Mouse (Mus musculus): ENCODE results near the gene Fam72a.

Gene Fam72a

DNA sequence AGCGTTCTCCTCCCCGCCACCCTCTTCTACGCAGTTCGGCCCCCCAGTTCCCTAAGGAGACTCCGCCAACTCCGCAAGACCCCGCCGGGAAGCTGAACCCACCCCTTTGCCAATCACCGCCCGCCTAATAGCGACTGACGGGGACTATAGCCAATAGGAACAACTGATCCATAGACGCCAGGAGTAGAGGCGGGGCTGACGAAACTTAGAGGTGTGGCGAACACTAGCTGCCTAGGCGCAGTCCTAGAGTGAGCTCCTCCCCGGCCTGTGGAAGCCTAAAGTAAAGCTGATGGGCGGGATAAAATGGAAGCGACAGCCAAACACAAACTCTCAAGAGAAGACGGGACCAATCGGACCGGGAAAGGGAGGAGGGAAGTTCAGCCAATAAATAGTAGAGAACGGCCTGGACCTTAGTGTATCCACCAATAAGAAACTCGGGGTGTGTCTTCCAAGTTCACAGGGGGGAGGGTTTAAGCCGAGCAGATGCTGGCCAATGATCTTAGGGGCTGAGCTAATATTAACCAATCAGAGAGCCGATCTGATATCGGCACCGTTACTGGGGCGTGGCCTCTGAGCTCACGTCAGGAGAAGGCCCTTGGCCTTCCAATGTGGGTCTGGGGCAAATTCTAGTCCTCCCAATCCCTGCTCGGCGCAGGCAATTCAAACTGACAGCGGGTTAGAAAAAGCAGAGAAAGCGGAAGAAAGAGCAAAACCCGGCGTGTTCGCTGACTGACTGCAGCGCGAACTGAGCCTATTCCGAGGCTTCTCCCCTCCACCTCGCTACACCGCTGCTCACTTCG is at the start of gene Fam72a, which contains the start of gene Srgap2:
TSS of gene Fam72a (plus strand) at position 623 of the 800 bp plus-strand sequence.
TSS of gene Srgap2 (minus strand) at position 72 of the 800 bp plus-strand sequence.
- DNase-seq (ENCODE audit: low read depth, low spot score), result peak; percentile 97

DNA sequence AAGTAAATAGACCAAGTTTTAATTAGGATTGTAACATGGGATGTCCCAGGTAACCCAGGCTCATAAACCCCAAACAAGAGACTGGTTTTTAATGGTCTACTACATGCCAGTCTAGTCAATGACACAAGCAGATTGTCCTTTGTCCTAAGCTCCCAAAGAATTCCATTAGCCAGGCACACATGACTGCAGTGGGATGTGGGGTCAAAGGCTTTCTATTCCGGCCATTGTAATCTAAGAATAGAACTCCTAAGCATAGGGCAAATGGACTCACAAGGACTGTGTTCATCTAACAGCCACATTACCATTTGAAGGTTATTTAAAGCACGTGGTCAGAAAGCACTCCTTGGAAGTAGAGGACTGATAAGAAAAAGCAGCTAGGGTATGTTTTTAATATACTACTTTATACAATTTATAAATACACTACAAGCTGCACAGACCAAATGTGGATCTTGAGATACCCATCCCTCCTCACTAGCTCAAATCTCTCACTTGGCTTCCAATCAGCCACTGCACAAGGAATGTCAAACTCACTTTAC is 48.9 kb upstream of the Fam72a start:
- no peak for DNase-seq (ENCODE audit: low read depth, low spot score)

DNA sequence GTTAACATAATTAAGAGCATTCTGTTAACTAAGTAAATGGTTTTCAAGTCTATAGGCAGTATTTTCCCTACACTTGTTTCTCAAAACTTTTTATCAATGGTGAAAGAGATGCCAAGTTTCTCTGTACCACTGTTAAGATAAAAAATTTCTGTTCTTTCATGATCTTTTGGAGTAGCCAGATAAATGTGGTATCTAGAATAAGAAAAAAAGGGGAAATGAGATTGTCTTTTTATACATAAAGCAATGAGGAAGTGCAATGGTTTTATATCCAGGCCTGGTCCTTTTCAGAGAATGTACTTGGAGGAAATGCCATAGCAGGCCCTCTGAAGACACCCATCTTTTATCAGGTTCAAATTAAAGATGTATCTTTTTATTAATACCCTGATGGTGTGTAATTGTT is 46.3 kb upstream of the Fam72a start:
- no peak for DNase-seq (ENCODE audit: low read depth, low spot score)

DNA sequence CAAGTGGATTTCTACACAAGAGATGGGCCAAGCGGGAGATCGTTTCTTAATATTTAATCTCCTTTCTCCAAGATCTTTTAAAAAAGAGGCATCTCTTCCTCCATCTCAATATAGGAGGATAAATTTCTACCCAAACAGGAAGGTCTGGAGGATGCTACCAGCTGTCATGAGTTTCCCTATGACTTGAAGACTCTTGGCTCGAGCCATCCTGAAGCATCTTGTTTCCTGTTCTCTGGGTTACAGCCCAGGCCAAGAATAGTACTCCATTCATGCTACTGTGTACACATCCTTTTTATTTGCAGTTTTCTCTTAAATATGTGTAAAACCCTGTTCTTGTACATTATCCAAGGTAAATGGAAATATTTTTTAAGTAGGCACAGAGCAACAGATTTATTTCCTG is 45.5 kb upstream of the Fam72a start:
- DNase-seq (ENCODE audit: low read depth, low spot score), result no peak

DNA sequence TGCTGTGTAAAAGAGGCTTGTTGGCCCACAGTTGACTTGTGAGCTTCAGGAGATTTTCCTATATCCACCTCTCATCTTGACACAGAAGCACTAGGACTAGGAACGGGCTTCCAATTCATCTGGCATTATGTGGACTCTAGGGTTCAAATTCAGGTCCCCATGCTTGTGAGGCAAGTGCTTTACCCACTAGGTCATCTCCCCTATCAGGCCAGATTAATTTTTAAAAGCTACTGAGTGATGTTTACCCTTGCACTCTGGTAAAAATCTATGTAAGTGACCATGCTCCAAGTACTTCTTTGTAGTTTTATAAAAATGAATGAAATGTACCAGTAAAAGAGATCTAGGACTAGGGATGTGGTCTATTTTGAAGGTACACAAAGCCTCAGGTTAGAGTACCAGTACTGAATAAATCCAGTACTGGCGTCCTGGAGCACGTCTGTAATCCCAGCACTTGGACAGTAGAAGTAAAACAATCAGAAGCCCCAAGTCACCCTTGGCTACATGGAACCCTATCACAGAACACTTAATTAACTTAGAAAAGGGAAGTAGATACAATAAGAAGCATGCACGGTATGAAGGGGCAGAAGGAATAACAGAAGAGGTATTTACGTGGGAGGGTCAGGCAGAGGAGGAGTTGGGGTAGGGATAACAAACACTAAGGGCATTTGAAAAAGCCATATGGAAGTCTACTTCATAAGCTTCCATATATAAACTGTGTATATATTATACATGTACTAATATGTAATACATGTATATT is 41.4 kb upstream of the Fam72a start:
- no peak for DNase-seq (ENCODE audit: low read depth, low spot score)

DNA sequence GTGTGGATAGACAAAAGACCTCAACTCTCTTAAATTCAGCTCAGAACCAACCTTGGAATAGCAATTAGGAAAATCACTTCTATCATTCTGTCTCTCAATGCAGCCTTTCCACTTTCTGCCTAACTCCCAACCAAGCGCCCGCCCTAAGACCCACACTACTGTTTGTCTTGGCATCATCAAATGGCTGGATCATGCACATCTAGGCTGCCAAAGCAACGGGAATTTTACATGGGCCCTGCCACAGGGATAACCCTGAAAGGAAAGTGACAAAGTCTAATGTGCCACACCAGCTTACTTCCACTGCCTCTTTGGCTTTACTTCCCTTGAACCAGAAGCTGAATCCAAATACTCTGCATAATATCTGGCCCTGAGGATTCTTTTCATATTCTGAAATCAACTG is 38.4 kb upstream of the Fam72a start:
- no peak for DNase-seq (ENCODE audit: low read depth, low spot score)

DNA sequence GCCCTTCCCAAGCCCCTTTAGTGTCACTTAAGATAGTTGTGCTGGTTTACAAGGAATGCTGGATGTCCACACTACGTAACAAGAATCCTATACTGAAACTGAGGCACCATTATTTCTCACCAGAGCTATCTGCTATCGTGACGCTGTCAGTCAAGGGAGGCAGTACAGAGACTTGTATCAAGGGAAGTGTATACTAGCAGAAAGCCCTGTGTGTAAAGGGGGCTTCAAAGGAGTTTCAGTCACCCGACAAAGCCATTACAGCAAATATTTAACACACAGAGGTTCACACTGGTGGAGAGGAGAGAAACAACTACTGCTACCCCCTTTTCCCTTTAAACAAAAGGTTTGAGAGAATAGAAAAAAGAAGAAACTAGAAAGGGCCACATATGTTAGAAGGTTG is 36.1 kb upstream of the Fam72a start:
- DNase-seq (ENCODE audit: low read depth, low spot score), result no peak

DNA sequence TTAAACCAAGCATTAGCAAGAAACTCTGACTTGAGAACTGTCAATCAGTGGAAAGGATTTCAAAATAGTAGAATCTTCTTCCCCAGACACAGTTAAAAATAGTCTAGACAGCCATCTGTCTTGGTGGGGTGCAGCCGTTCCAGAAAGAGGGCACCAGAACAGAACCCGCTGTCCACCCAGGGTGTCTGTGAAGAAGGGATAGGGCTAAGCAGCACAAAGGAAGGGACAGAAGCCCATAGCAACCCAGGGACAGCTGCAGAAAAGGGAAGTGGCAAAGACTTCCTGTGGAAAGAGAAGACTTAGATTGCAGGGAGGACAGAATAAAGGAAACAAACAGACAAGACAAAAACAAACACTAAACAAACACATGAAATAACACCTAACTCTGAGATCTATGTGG is 35.3 kb upstream of the Fam72a start:
- no peak for DNase-seq (ENCODE audit: low read depth, low spot score)

DNA sequence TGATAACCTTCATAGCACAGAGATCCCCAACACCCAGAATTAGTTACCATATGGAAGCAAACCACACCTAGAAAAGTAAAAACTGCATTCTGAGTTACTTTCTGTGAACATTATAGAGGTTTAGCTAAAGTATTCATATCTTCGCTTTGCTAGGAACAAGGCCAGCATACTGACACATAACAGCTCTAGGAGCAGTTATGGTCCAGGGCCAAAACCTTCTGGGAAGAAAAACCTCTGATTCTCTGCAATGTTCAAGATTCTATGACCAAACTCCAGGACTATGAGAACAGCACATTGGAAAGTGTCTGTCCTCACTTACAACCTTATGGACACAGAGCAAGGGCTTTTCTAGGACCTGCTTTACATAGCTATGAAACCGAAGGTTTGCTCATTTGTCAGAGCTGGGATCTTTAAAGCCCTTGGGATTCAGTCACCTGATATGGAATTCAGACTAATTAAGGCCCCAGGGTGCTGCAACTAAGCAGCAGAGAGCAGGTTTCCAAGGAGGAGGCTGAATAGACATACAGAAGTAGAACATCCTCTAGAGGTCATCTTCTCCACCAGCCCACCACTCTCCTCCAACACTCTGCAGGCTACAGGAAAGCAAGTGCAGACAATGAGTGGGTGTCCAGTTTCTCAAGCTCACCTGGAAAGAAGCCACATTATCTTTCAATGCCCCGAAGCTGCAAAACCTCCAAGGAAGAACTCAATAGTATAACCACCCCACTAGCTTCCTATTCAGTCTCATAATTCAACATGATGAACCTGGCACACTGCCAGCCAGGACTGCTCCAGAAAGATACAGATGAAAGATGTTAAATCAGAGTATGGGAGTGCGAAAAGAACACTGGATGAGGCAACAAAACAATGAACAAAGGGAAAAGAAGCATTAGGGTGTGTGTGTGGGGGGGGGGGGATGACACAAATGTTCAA is 33.5 kb upstream of the Fam72a start:
- no peak for DNase-seq (ENCODE audit: low read depth, low spot score)

DNA sequence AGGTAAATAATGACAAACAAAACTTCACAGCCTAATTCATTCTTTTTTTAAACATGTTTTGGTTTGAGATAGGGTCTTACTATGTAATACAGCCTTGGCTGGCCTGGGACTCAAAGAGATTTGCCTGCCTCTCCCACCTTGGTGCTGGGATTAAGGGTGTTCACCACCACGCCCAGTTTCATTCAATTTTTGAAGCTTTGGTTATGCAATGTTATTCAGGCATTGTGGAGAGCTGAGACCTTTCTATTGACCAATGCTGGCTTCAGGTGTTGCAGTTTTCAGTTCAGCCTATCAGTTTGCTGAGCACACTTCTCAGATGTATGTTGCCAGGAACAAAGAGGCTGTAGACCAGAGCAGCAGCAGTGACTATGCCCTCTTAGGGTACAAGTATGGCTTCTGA is 29.5 kb upstream of the Fam72a start:
- no peak for DNase-seq (ENCODE audit: low read depth, low spot score)

DNA sequence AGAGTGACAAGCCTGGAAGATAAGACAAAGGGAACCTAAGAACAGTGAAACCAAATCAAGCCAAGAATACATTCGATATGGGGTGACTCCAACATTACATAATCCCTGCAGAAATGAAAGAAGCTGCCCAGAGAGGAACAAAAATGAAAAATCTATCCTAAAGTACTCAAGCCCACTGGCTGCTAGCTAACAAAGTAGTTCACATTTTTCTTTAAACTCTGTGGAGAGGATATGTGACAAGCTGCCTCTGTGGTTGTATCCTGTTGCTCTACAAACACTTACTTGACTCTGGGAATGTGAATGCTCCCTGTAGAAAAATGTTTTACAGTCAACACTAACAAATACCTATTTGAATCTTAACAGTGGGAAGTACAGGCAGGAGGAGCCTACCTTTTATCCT is 26.0 kb upstream of the Fam72a start:
- DNase-seq (ENCODE audit: low read depth, low spot score), result no peak

DNA sequence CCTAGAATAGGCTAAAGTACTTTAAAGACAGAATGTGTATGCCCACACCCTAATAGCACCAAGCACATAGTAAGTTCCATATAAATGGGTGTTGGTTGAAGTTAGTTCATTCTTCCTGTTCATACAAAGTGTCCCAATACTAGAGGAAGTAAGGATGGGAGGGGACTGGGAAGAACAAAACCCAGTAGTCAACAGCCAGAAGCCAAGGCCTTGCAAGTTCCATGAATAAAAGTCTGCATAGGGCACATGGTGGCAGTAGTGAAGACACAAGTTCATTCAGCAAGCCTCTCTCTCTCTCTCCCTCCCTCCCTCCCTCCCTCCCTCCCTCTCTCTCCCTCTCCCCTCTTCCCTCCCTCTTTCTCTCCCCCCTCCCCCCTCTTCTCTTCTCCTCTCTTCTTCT is 16.6 kb upstream of the Fam72a start:
- DNase-seq (ENCODE audit: low read depth, low spot score), result no peak

DNA sequence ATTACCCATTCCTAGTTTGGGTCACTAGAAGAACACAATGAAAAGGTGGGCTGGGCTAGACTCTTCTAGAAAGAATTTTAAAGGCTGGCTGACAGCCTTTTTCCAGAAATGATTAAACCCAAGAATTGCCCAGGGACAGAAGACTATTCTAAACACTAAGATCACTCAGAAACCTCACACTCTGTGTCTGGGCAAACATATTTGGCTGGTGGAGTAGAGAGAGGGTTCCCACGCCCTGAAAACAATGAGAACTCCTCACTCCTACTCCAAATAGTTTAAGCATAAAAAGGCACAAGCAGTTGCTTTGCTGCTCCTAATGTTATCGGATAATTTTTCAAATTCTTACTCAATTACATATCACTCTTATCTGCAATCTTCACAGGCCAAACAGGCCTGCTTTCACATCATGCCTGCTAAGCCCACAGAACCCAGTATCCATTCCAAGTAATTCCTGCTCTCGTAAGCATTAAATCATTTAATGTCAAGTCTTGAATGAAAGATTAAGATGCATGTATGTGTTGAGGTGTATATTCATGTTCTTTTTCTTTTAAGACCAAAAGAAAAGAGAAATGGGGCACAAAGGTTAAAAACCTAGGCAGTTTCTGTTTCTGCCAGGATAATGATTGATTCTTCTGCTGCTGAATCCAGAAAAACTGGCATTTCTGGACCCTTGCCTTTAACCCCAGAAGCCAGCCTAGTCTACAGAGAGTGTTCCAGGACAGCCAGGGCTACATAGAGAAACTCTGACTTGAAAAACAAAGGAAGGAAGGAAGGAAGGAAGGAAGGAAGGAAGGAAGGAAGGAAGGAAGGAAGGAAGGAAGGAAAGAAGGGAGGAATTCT is 15.8 kb upstream of the Fam72a start:
- no peak for DNase-seq (ENCODE audit: low read depth, low spot score)

DNA sequence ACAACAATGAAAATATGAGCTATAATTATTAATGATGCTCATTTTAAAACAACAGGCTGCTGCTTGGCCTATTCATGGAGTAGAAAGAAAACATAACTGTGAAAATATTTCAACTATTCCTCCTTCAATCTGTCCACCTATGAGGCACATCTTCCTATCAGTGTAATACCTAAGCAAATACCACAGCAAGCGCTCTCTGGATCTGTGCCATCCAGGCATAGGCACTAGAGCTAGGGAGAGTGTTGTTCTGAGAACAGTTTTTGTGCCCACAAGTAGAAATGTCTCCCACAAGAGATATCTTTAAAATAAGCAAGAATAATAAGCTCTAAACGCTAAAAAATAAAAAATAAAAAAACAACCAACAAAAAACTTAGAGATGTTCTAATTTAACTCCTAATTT is 14.6 kb upstream of the Fam72a start:
- no peak for DNase-seq (ENCODE audit: low read depth, low spot score)

DNA sequence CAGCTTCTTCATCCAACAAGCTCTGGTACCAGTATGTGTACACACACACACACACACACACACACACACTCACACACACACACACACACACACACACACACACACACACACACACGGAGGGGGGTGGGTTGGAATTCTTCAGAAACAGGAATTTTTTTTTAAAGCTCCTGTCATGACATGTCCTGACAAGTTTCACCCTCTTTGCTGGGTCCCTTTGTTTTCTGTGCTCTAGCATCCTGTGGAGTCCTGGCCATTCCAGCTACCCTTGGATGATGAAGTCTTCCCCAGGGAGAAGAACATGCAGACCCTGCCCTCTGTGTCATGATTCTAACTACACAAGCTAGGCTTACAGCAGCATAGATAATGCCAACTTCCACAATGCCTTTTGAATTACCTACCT is 13.5 kb upstream of the Fam72a start:
- DNase-seq (ENCODE audit: low read depth, low spot score), result no peak

DNA sequence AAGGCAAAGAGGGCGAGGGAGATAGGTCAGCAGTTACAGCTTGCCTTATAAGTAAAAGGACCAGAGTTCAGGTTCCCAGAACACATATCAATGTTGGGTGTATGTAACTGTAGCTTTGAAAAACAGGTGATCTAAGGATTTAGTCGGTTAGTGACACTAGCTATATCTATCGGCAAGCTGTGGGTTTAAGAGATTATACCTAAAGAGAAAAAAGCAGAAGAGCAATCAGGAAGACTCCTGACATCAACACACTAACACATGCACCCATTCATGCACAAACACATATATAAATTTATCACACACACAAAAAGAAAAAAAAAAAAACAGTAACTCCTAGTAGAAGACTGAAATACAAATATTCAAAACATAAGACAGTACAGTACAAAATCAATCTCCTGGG is 11.1 kb upstream of the Fam72a start:
- DNase-seq (ENCODE audit: low read depth, low spot score), result no peak

DNA sequence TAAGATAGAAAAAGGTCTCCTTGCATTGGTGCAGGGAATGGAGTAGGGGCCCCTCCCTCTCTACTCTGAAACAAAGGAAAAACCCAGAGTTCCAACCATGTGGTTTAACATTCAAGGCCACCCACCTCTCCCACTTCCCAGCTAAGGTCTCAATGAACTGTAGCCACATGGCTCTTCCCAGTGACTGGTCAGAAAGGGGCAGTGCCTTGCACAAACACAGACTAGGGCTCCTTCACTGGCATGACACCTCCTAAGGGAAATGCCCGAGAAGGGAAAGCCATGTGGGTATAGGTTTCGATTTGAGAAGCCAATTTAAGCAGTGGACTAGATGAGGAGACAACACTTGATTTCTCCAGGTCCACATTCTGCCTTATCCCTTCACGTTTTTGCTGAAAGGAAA is 3.9 kb upstream of the Fam72a start:
- no peak for DNase-seq (ENCODE audit: low read depth, low spot score)

DNA sequence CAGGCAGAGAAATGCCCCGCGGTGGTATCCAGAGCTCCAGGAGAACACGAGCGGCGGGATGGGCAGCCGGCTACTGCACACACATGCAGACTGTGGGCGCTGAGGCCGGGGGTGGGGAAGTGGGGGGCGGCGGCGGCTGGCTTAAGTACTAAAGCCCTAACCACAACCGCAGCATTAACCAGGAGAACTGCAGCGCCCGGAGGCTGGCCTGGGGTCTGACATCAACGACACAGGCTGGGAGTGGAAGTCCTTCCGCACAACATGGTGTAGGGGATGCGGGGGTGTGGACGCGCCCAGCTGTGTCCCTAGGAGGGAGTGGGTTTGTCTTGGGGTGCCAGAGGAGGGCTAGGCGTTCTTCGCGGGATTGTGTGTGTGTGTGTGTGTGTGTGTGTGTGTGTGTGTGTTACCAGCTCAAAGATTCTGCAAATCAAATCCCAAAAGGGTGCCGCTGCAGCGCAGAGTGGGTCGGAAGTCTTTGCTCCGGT is 2.6 kb upstream of the Fam72a start:
- no peak for DNase-seq (ENCODE audit: low read depth, low spot score)

DNA sequence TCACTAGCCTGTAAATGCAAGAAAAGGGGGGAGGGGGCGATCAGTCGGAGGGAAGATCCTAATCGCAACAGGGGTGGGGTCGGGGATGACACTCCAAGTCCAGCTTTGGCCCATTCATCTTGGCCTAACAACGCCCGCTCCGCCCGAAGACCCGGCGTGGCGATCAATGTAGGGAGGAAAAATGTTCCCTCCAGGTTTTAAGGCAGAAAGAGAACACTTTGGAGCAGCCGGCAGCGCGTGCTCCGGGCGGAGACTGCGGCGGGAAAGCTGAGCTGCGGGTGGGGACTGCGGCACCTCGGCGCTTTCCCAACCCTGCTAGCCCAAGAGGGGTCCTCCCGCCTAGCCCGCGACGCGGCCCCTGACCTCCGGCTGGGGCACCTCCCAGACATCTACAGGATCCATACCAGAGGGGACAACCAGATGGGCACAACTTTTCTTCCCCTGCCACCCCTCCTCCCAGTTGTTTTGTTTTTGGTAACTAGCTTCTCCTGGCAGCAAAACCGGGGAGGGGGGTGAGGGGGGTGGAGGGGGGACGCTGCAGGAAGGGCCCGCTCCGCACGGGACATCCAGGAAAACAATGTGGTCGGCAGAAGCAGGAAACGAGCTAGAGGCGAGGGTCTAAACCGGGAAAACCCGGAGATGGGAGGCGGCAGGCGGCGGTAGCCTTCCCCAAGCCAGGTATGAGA is 2.0 kb upstream of the Fam72a start:
- no peak for DNase-seq (ENCODE audit: low read depth, low spot score)

Measured in retina, adult 2 months (tissue).